ENCODE assay signal across 11 mouse cellular contexts in genomic region chr6:31324717-31325116, GRCm38 (mm10).
DNase-seq lines count a peak whose midpoint lies in the region; ATAC-seq and TF ChIP-seq lines count a peak whose summit lies in the region.
"Had no signal": no experiment of that assay in that cellular context is flagged by ENCODE, and none has a peak within 500 bp of the region (broad histone marks: within the 10 kb centered on the region; RNA-seq: fewer than 3 reads in every experiment).

No protein-coding gene starts in this region.

- no peak overlapping the region for H3K9ac ChIP-seq in hindbrain, embryonic 13.5 days
- no peak overlapping the region for H3K9ac ChIP-seq in hindbrain, embryonic 11.5 days (ENCODE audit: low read depth, low read length)
- H3K9ac ChIP-seq in hindbrain, embryonic 14.5 days = no peak overlapping the region
- H3K9ac ChIP-seq in midbrain, postnatal 0 days (replicated peaks; ENCODE audit: low read length, poor library complexity, severe bottlenecking) = no peak overlapping the region

- no peak for DNase-seq in hindbrain, embryonic 11.5 days (ENCODE audit: low spot score)
- peak; percentile 73 for DNase-seq in MN1 (ENCODE audit: low spot score)
- DNase-seq in hindbrain, embryonic 14.5 days (ENCODE audit: low spot score) = no peak
- DNase-seq in midbrain, postnatal 0 days (ENCODE audit: low spot score) = peak; percentile 69
- DNase-seq in urinary bladder, postnatal 4 days (ENCODE audit: low spot score in 2 of 2) = no peak
- no peak for DNase-seq in adrenal gland, postnatal 10 days
- DNase-seq in kidney, postnatal 4 days = no peak
- DNase-seq: lung, adult 18-20 months; thymus, postnatal 36 days had no signal

- H3K4me3 ChIP-seq in hindbrain, embryonic 13.5 days = no peak overlapping the region
- H3K4me3 ChIP-seq in hindbrain, embryonic 11.5 days (ENCODE audit: low read depth, low read length) = no peak overlapping the region
- H3K4me3 ChIP-seq in hindbrain, embryonic 14.5 days (replicated peaks; ENCODE audit: low read length) = no peak overlapping the region
- H3K4me3 ChIP-seq in midbrain, postnatal 0 days (ENCODE audit: low read depth, low read length) = no peak overlapping the region

- no peaks in the 10 kb centered on the region for H3K9me3 ChIP-seq in hindbrain, embryonic 13.5 days
- H3K9me3 ChIP-seq in hindbrain, embryonic 11.5 days (ENCODE audit: control insufficient read depth, low read length) = no peaks in the 10 kb centered on the region
- no peaks in the 10 kb centered on the region for H3K9me3 ChIP-seq in hindbrain, embryonic 14.5 days (ENCODE audit: control insufficient read depth, low read length)
- H3K9me3 ChIP-seq in midbrain, postnatal 0 days (ENCODE audit: low read length) = no peaks in the 10 kb centered on the region
- H3K9me3 ChIP-seq: G1E had no signal

- no peak for TF ChIP-seq CTCF in midbrain, postnatal 0 days (IDR thresholded peaks at IDR 0.05)

- 40% methylated on average over 6 of the region's 6 CpGs for WGBS in hindbrain, embryonic 13.5 days
- WGBS in hindbrain, embryonic 11.5 days = 57% methylated on average over 6 of the region's 6 CpGs
- 35% methylated on average over 6 of the region's 6 CpGs for WGBS in hindbrain, embryonic 14.5 days
- 21% methylated on average over 6 of the region's 6 CpGs for WGBS in midbrain, postnatal 0 days

- ATAC-seq in hindbrain, embryonic 13.5 days (ENCODE audit: low FRiP score) = no peak
- ATAC-seq in hindbrain, embryonic 11.5 days (ENCODE audit: low FRiP score) = no peak
- ATAC-seq in hindbrain, embryonic 14.5 days (ENCODE audit: low FRiP score) = no peak
- peak; percentile 75 for ATAC-seq in midbrain, postnatal 0 days (ENCODE audit: low FRiP score)

- H3K36me3 ChIP-seq in hindbrain, embryonic 13.5 days = no peaks in the 10 kb centered on the region
- no peaks in the 10 kb centered on the region for H3K36me3 ChIP-seq in hindbrain, embryonic 11.5 days (ENCODE audit: control insufficient read depth, insufficient read depth, low read length)
- no peaks in the 10 kb centered on the region for H3K36me3 ChIP-seq in hindbrain, embryonic 14.5 days (replicated peaks; ENCODE audit: control insufficient read depth, insufficient read depth)
- H3K36me3 ChIP-seq in midbrain, postnatal 0 days (ENCODE audit: insufficient read depth, low read length) = no peaks in the 10 kb centered on the region
- H3K36me3 ChIP-seq: G1E had no signal

- H3K27ac ChIP-seq in hindbrain, embryonic 13.5 days = 0 out of 2 replicates have a peak overlapping the region, but pooled peaks have one; percentile 0
- no peak overlapping the region for H3K27ac ChIP-seq in hindbrain, embryonic 11.5 days (ENCODE audit: low read depth, low read length)
- peak overlapping the region; percentile 39; the same call in 1 of the 2 replicates for H3K27ac ChIP-seq in hindbrain, embryonic 14.5 days
- peak overlapping the region; percentile 49 for H3K27ac ChIP-seq in midbrain, postnatal 0 days (ENCODE audit: low read depth, low read length)

- no peaks in the 10 kb centered on the region for H3K27me3 ChIP-seq in hindbrain, embryonic 13.5 days
- no peaks in the 10 kb centered on the region for H3K27me3 ChIP-seq in hindbrain, embryonic 11.5 days (ENCODE audit: control insufficient read depth, insufficient read depth, low read length)
- H3K27me3 ChIP-seq in hindbrain, embryonic 14.5 days (ENCODE audit: control insufficient read depth, insufficient read depth, low read length) = no peaks in the 10 kb centered on the region
- no peaks in the 10 kb centered on the region for H3K27me3 ChIP-seq in midbrain, postnatal 0 days (ENCODE audit: insufficient read depth, low read length)

- peaks cover 9% of the 10 kb centered on the region for H3K4me1 ChIP-seq in hindbrain, embryonic 13.5 days (replicated peaks)
- no peaks in the 10 kb centered on the region for H3K4me1 ChIP-seq in hindbrain, embryonic 11.5 days (replicated peaks; ENCODE audit: control insufficient read depth, insufficient read depth, low read length)
- H3K4me1 ChIP-seq in hindbrain, embryonic 14.5 days (replicated peaks; ENCODE audit: control insufficient read depth, insufficient read depth, low read length) = 0 out of 2 replicates have a peak, but pooled peaks cover 12% of the 10 kb centered on the region
- peaks cover 14% of the 10 kb centered on the region; the same call in 1 of the 2 replicates for H3K4me1 ChIP-seq in midbrain, postnatal 0 days (ENCODE audit: insufficient read depth, low read length)

- H3K4me2 ChIP-seq in hindbrain, embryonic 13.5 days = no peak overlapping the region
- H3K4me2 ChIP-seq in hindbrain, embryonic 11.5 days (replicated peaks; ENCODE audit: low read depth, low read length) = no peak overlapping the region
- H3K4me2 ChIP-seq in hindbrain, embryonic 14.5 days (replicated peaks) = no peak overlapping the region
- H3K4me2 ChIP-seq in midbrain, postnatal 0 days (ENCODE audit: low read depth, low read length, poor library complexity, severe bottlenecking) = no peak overlapping the region

Comparison
In these comparisons a context has a peak if more than half of its experiments do, and no peak if none do; other contexts are left out.
1. DNase-seq: peak in MN1 (single experiment) and midbrain, postnatal 0 days (single experiment); none in hindbrain, embryonic 11.5 days (single experiment), hindbrain, embryonic 14.5 days (single experiment), urinary bladder, postnatal 4 days (0 of 2), adrenal gland, postnatal 10 days (single experiment) and kidney, postnatal 4 days (0 of 2).